Mouse (Mus musculus): ENCODE measurements around the gene Tigd3. TPM values are rescaled to one million over a fixed set of nuclear protein-coding genes. Genes with fewer than 3 reads are reported as not detected.

Tigd3 gene
- polyA plus RNA-seq, 1 experiment, result 0.31 TPM

DNA sequence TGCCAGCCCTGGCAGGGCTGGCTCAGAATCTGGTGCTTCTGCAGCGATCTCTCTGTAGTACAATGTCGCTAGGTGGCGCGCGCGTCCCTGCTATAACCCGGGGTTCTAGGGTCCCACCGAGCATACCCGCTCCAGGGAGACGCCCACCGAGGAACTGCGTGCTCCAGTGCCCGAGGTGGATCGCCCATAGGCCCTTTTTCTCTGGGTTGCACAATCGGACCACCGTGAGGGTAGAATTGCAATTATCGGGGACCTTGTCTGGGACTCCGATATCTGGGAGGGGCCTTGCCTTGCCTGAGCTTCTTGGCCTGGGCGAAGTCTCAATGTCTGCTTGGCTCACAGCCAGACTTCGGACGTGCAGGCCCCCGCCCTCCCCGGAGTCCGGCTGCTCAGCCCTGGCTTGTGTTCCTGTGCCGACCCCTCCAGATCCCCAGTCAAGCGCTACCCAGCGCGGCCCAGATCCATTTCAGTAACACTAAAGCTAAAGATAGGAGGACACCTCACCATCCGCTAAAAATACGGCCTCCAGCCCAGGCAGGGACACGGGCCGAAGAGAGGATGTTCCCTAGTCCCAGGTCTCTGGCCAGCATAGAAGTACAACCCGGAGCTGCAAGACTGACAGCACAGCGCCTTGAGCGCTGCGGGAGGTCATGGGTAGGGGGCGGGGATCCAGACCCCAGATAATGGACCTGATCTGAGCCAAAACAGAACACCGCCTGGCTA is 30.2 kb upstream of the Tigd3 start:
- H3ac ChIP-seq (ENCODE audit: control insufficient read depth, insufficient read length), result peak overlapping the region; percentile 32
- no peaks in the 10 kb centered on the region for H3K27me3 ChIP-seq (ENCODE audit: control insufficient read depth, insufficient read depth, insufficient read length)
- peak overlapping the region; percentile 77 for H3K4me3 ChIP-seq
- TF ChIP-seq E2F4 (IDR thresholded peaks at IDR 0.05; ENCODE audit: insufficient read depth) (no peak), TCF12 (IDR thresholded peaks at IDR 0.05; ENCODE audit: insufficient read depth, poor library complexity, severe bottlenecking) (no peak), MYOG (IDR thresholded peaks at IDR 0.05; ENCODE audit: control insufficient read depth in 1 of 3, insufficient read depth in 1 of 3, insufficient read length in 2 of 3, low read depth in 2 of 3) (no peak), SRF (IDR thresholded peaks at IDR 0.05; ENCODE audit: control insufficient read depth, insufficient read length, low read depth) (peak; percentile 35), REST (IDR thresholded peaks at IDR 0.05; ENCODE audit: insufficient read depth, insufficient read length) (no peak), USF1 (IDR thresholded peaks at IDR 0.05; ENCODE audit: low read depth) (no peak), TCF3 (IDR thresholded peaks at IDR 0.05; ENCODE audit: insufficient read length, low read depth) (no peak), POLR2A (IDR thresholded peaks at IDR 0.05; ENCODE audit: insufficient read length, low read depth) (no peak), MAX (IDR thresholded peaks at IDR 0.05; ENCODE audit: low read depth) (no peak), POLR2AphosphoS2 (IDR thresholded peaks at IDR 0.05; ENCODE audit: insufficient read length, low read depth) (no peak), CEBPB (IDR thresholded peaks at IDR 0.05; ENCODE audit: insufficient read depth, poor library complexity, severe bottlenecking) (peak; percentile 54; the same call in 1 of the 2 replicates), MYOD1 (IDR thresholded peaks at IDR 0.05; ENCODE audit: control insufficient read depth in 1 of 3, insufficient read length in 2 of 3, low read depth in 2 of 3) (no peak)
- peak overlapping the region; percentile 98 for H3K4me2 ChIP-seq (ENCODE audit: low read depth)
- H3K79me2 ChIP-seq (ENCODE audit: control insufficient read depth, insufficient read depth), result peaks cover 26% of the 10 kb centered on the region
- no peaks in the 10 kb centered on the region for H3K36me3 ChIP-seq (ENCODE audit: control insufficient read depth, insufficient read depth)

DNA sequence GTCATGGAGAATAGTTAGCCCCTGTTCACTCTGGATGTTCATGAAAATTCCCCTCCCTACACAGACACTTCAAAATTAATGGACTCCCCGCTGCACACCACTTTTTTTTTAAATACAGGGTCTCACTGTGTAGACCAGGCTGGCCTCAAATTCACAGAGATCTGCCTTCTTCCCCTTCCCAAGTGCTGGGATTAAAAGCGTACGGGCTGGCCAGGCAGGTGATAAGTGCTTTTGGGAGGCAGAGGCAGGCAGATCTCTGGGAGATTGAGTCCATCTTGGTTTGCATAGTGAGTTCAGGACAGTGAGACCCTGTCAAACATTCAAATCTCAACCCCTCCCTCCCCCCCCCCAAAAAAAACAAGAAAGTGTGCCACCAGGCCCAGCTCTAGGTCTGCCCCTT is 29.0 kb upstream of the Tigd3 start:
- no peak overlapping the region for H3ac ChIP-seq (ENCODE audit: control insufficient read depth, insufficient read length)
- no peaks in the 10 kb centered on the region for H3K27me3 ChIP-seq (ENCODE audit: control insufficient read depth, insufficient read depth, insufficient read length)
- TF ChIP-seq POLR2A (IDR thresholded peaks at IDR 0.05; ENCODE audit: insufficient read length, low read depth) (no peak), SRF (IDR thresholded peaks at IDR 0.05; ENCODE audit: control insufficient read depth, insufficient read length, low read depth) (no peak), MAX (IDR thresholded peaks at IDR 0.05; ENCODE audit: low read depth) (no peak), POLR2AphosphoS2 (IDR thresholded peaks at IDR 0.05; ENCODE audit: insufficient read length, low read depth) (no peak), TCF3 (IDR thresholded peaks at IDR 0.05; ENCODE audit: insufficient read length, low read depth) (no peak), TCF12 (IDR thresholded peaks at IDR 0.05; ENCODE audit: insufficient read depth, poor library complexity, severe bottlenecking) (no peak), MYOD1 (IDR thresholded peaks at IDR 0.05; ENCODE audit: control insufficient read depth in 1 of 3, insufficient read length in 2 of 3, low read depth in 2 of 3) (no peak), CEBPB (IDR thresholded peaks at IDR 0.05; ENCODE audit: insufficient read depth, poor library complexity, severe bottlenecking) (no peak), MYOG (IDR thresholded peaks at IDR 0.05; ENCODE audit: control insufficient read depth in 1 of 3, insufficient read depth in 1 of 3, insufficient read length in 2 of 3, low read depth in 2 of 3) (no peak), E2F4 (IDR thresholded peaks at IDR 0.05; ENCODE audit: insufficient read depth) (no peak), USF1 (IDR thresholded peaks at IDR 0.05; ENCODE audit: low read depth) (no peak), REST (IDR thresholded peaks at IDR 0.05; ENCODE audit: insufficient read depth, insufficient read length) (no peak)
- peak overlapping the region; percentile 98 for H3K4me2 ChIP-seq (ENCODE audit: low read depth)
- peaks cover 26% of the 10 kb centered on the region for H3K79me2 ChIP-seq (ENCODE audit: control insufficient read depth, insufficient read depth)
- H3K36me3 ChIP-seq (ENCODE audit: control insufficient read depth, insufficient read depth), result peaks cover 7% of the 10 kb centered on the region
- no peak overlapping the region for H3K4me3 ChIP-seq

DNA sequence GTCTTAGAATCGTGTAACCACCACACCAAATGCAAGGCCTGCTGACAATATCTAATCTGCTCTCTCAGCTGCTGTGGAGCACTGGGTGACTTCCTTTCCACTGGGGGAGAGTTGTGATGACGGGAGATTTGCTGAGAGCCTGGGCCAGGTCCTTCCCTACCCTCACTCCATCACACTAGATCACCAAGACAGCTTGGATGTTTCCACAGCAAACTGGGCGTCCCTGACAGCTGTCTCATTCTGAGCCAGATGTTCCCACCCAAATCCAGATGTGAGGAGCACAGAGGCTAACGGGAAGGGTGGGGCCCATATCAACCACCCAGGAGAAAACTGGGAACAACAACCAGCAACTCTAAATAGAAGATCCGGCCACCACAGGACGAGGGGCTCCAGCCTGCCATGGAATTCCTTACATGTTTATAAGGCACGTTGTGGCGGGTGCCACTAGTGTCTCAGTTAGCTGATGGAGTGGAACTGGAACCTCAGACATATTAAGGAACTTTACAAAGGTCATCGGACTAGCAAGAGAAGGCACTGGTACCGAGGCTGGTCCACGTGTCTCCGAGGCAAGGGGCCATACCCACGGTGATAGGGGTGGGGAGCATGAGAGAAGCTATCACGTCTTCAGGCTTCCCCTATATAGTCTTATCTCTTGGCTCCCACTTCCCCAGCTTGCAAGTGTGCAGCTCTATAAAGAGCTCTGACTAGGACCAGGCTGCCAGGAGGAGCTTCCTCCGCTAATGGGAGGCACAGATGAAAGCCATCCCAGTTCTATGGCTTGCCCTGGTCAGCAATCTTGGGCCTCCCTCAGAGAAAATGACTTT is 28.4 kb upstream of the Tigd3 start:
- Histone ChIP-seq H3K79me2 (ENCODE audit: control insufficient read depth, insufficient read depth) (peaks cover 26% of the 10 kb centered on the region), H3K4me3 (no peak overlapping the region), H3K27me3 (ENCODE audit: control insufficient read depth, insufficient read depth, insufficient read length) (no peaks in the 10 kb centered on the region), H3K36me3 (ENCODE audit: control insufficient read depth, insufficient read depth) (peaks cover 8% of the 10 kb centered on the region), H3K4me2 (ENCODE audit: low read depth) (peak overlapping the region; percentile 49), H3ac (ENCODE audit: control insufficient read depth, insufficient read length) (no peak overlapping the region)
- TF ChIP-seq CEBPB (IDR thresholded peaks at IDR 0.05; ENCODE audit: insufficient read depth, poor library complexity, severe bottlenecking), result no peak
- TF ChIP-seq MYOD1 (IDR thresholded peaks at IDR 0.05; ENCODE audit: control insufficient read depth in 1 of 3, insufficient read length in 2 of 3, low read depth in 2 of 3), result no peak
- no peak for TF ChIP-seq MAX (IDR thresholded peaks at IDR 0.05; ENCODE audit: low read depth)
- TF ChIP-seq USF1 (IDR thresholded peaks at IDR 0.05; ENCODE audit: low read depth), result no peak
- no peak for TF ChIP-seq TCF3 (IDR thresholded peaks at IDR 0.05; ENCODE audit: insufficient read length, low read depth)
- TF ChIP-seq E2F4 (IDR thresholded peaks at IDR 0.05; ENCODE audit: insufficient read depth), result no peak
- no peak for TF ChIP-seq MYOG (IDR thresholded peaks at IDR 0.05; ENCODE audit: control insufficient read depth in 1 of 3, insufficient read depth in 1 of 3, insufficient read length in 2 of 3, low read depth in 2 of 3)
- no peak for TF ChIP-seq TCF12 (IDR thresholded peaks at IDR 0.05; ENCODE audit: insufficient read depth, poor library complexity, severe bottlenecking)
- no peak for TF ChIP-seq POLR2AphosphoS2 (IDR thresholded peaks at IDR 0.05; ENCODE audit: insufficient read length, low read depth)
- TF ChIP-seq POLR2A (IDR thresholded peaks at IDR 0.05; ENCODE audit: insufficient read length, low read depth), result no peak
- TF ChIP-seq SRF (IDR thresholded peaks at IDR 0.05; ENCODE audit: control insufficient read depth, insufficient read length, low read depth), result no peak
- no peak for TF ChIP-seq REST (IDR thresholded peaks at IDR 0.05; ENCODE audit: insufficient read depth, insufficient read length)

DNA sequence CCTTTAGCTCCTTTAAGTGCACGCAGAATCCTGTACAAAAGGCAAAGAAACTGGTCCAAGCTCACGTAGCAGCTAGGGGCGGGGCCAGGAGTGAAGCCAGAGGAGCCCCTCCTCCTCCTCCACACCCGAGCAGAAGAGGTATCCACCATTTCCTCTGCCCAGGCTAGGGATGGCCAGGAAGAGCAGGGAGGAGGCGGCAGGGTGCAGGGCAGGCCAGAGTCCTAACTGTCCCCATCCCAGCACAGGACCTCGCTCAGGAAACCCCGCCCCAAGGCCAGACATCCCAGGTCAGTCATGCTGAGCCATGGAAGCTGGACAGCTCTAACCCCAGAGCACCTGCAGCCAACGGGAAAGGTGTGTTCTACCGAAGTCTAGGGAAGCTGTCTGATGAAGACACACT is 27.8 kb upstream of the Tigd3 start:
- no peak overlapping the region for H3K4me3 ChIP-seq

More for the DNA sequence above, 27.8 kb upstream of the Tigd3 start:
- peak overlapping the region; percentile 49 for H3K4me2 ChIP-seq (ENCODE audit: low read depth)
- H3ac ChIP-seq (ENCODE audit: control insufficient read depth, insufficient read length), result no peak overlapping the region
- peaks cover 14% of the 10 kb centered on the region for H3K36me3 ChIP-seq (ENCODE audit: control insufficient read depth, insufficient read depth)
- no peaks in the 10 kb centered on the region for H3K27me3 ChIP-seq (ENCODE audit: control insufficient read depth, insufficient read depth, insufficient read length)
- TF ChIP-seq TCF3 (IDR thresholded peaks at IDR 0.05; ENCODE audit: insufficient read length, low read depth) (no peak), SRF (IDR thresholded peaks at IDR 0.05; ENCODE audit: control insufficient read depth, insufficient read length, low read depth) (no peak), POLR2A (IDR thresholded peaks at IDR 0.05; ENCODE audit: insufficient read length, low read depth) (no peak), E2F4 (IDR thresholded peaks at IDR 0.05; ENCODE audit: insufficient read depth) (no peak), USF1 (IDR thresholded peaks at IDR 0.05; ENCODE audit: low read depth) (no peak), TCF12 (IDR thresholded peaks at IDR 0.05; ENCODE audit: insufficient read depth, poor library complexity, severe bottlenecking) (no peak), REST (IDR thresholded peaks at IDR 0.05; ENCODE audit: insufficient read depth, insufficient read length) (no peak), MAX (IDR thresholded peaks at IDR 0.05; ENCODE audit: low read depth) (no peak), CEBPB (IDR thresholded peaks at IDR 0.05; ENCODE audit: insufficient read depth, poor library complexity, severe bottlenecking) (no peak), POLR2AphosphoS2 (IDR thresholded peaks at IDR 0.05; ENCODE audit: insufficient read length, low read depth) (no peak), MYOD1 (IDR thresholded peaks at IDR 0.05; ENCODE audit: control insufficient read depth in 1 of 3, insufficient read length in 2 of 3, low read depth in 2 of 3) (no peak), MYOG (IDR thresholded peaks at IDR 0.05; ENCODE audit: control insufficient read depth in 1 of 3, insufficient read depth in 1 of 3, insufficient read length in 2 of 3, low read depth in 2 of 3) (no peak)
- peaks cover 26% of the 10 kb centered on the region for H3K79me2 ChIP-seq (ENCODE audit: control insufficient read depth, insufficient read depth)
